Mouse (Mus musculus) megakaryocyte, adult 5-6 weeks (primary cell): ENCODE measurements around the gene Wdr82. TPM values are rescaled to one million over a fixed set of nuclear protein-coding genes. Genes with fewer than 3 reads are reported as not detected.

Source experiments
- ATAC-seq: 2 replicates; pipeline ENCODE4 v1.8.0; 2016; ENCODE audit warnings: mild to moderate bottlenecking, inconsistent platforms; ENCODE audit not compliant: poor library complexity, severe bottlenecking
- total RNA-seq, 2 experiments: library from RNA; stranded (forward) in 1 of 2; stranded (reverse) in 1 of 2; fragments of 153-499, 151-499 nt in 1 of 2; fragments of 221-1000, 200-1000 nt in 1 of 2; gene quantifications; 2 replicates each; pipeline versions ENCODE4 v1.2.3 to v1.2.4; 2015 to 2017

Wdr82 gene
- total RNA-seq, 2 experiments from 2014 or later: 49.1 to 49.8 TPM

DNA sequence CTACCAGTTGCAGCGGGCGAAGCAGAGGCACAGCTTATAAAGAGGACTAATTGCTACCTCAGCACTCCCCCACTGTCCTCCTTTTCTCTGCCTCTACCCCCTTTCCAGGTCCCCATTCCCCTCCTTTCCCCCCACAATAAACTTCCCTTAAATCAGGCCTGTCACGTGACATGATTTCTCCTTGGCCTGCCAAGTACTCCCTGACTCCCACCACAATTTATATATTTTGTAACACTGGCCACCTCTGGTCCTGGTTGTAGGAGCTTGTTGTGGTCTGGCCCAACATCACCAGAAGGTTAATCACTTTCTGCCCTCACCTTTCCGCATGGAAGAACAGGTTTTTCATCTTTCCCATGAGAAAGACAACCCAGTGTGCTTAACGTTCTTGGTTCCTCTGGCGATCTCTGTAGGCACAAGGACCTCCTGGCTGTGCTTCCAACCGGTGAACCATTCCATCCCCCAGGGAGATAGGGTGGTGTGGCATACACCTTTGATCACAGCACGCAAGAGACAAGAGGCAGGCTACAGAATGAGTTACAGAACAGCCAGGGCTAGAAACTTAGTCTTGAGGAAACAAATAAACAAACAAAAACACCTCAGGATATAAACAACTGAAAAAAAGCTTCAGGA is 50.3 kb downstream of the Wdr82 start:
- ATAC-seq: no peak

DNA sequence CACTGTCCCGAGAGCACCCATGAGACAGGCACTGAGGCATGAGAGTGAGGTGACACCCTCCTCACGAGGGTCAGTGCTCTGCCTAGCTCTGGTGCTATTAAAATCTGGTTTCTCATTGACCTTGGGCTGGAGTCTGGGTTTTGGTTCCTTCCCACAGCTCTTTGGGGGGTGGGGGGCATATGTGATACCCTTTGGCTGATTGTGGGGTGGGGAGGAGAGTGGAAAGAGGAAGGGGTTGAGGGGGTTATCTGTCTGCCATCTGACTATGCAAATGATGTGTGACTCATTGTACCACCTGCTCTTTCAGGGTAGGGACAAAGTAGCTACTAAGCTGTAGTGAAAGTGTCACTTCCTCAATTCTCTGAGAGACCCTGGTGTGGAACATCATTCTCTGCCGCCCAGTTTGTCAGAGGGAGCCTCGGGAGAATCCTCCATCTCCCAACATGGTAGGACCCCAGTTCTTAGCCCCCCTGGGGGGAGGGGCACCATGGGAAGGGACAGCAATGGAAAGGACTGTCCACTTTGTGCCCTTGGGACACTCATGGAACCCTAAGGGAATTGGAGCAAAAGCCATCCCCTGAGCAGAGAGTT is 51.6 kb downstream of the Wdr82 start, which contains the start of gene Tlr9:
Tlr9 (plus strand) TSS at position 338 of the 591 bp plus-strand sequence.
- ATAC-seq: peak; percentile 62

- peak; percentile 57 for ATAC-seq
Observed at GRCm38 (mm10) chr9:106222994-106223393, 52.3 kb downstream of the Wdr82 start.

GRCm38 (mm10) chr9:106225469-106226150 is 54.9 kb downstream of the Wdr82 start:
- ATAC-seq: no peak

DNA sequence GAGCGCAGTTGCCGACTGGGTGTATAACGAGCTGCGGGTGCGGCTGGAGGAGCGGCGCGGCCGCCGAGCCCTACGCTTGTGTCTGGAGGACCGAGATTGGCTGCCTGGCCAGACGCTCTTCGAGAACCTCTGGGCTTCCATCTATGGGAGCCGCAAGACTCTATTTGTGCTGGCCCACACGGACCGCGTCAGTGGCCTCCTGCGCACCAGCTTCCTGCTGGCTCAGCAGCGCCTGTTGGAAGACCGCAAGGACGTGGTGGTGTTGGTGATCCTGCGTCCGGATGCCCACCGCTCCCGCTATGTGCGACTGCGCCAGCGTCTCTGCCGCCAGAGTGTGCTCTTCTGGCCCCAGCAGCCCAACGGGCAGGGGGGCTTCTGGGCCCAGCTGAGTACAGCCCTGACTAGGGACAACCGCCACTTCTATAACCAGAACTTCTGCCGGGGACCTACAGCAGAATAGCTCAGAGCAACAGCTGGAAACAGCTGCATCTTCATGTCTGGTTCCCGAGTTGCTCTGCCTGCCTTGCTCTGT is 55.5 kb downstream of the Wdr82 start:
- peak; percentile 31 for ATAC-seq

DNA sequence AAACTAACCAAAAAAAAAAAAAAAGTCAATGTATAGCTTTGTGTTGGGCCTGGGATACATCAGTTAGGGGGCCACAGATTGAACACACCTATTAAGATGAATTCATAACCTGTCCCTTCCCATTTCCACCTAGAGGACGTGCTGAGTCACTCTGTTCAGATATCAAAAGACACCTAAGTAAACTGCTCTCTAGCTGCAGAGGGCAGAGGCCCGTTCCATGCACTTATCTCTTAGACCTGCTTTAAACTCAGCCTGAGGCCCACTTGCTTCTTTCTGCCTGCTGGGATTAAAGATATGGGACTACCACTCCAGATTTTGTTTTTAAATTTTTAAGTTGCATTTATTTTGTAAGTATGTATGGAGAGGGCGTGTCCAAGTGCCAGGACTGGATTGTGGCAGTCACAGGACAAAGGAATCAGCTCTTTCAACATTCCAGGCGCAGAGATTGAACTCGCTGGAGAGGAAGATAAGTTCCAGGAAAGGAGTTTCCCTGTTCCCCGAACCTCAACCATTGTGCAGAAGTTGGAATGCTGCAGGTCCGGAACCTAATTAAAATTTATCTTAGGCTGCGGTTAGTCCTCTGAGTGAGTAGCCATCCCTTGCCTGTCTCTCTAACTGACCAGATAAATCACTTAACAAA is 57.2 kb downstream of the Wdr82 start:
- no peak for ATAC-seq

DNA sequence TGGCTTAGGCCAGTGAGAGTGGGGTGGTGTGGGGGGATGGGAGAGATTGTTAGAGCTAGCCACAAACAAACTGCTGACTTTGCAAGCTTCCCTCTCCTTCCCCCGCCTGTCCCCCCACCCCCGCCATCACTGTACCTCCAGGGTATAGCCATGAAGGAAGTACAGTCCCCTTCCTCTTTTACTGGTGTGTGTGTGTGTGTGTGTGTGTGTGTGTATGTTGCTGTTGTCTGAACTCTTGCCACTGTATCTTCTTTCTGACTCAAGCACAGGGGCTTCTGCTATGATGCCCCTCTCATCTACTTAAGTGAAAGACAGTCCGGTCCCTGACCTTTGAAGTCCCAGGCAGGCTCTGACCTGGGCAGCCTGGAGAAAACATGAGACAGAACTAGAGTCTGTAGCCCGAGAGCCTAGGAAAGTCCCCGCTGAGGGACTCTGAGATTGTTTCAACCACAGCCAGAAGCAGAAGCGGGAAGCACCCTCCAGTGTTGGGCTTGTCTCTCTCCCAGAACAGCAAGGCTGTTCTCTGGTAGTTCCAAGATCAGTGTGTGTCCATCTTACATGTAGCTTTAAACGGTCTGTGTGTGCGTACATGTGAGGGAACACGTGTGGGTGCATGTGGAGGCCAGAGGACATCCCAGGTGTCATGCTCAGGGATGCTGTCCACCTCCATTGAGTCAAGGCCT is 59.5 kb downstream of the Wdr82 start:
- ATAC-seq: peak; percentile 78

GRCm38 (mm10) chr9:106230734-106231106 is 60.0 kb downstream of the Wdr82 start:
- ATAC-seq: no peak

GRCm38 (mm10) chr9:106231220-106231619 is 60.5 kb downstream of the Wdr82 start:
- ATAC-seq: no peak

- no peak for ATAC-seq
Observed at GRCm38 (mm10) chr9:106231816-106232215, 61.1 kb downstream of the Wdr82 start.

DNA sequence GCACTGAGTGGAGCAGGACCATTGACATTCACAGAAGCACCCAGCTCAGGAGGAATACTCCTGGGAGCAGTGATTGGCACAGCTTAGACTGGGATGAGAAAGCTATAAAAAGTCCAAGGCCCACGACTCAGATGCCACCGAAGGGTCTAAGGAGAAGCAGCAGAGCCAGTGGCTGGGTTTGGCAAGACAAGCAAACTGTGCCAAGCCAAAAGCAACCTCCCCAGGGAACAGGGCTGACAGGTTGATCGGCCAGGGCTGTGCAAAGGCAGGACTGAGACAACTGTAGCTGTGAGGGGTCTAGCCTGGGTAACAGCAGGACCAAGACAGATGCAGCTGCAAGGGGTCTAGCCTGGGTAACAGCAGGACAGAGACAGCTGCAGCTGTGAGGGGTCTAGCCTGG is 62.2 kb downstream of the Wdr82 start:
- no peak for ATAC-seq

DNA sequence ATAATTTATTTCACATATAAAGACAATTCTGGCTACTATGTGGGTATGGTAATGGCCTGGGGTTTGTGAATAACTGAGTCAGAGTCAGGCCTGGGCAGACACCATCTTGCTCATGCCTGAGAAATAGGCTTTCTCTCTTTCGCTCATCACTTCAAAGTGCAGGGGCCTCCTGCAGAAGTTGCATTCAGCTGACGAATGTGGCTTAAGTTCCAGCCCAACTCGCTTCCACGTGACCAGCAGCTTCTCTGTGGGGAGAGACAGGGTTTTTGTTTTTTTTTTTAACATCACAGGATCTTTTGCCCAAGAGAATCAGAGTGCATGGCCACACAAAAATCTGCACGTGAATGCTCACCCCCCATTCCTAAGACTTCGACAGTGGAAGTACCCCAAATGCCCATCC is 63.2 kb downstream of the Wdr82 start:
- ATAC-seq: no peak

DNA sequence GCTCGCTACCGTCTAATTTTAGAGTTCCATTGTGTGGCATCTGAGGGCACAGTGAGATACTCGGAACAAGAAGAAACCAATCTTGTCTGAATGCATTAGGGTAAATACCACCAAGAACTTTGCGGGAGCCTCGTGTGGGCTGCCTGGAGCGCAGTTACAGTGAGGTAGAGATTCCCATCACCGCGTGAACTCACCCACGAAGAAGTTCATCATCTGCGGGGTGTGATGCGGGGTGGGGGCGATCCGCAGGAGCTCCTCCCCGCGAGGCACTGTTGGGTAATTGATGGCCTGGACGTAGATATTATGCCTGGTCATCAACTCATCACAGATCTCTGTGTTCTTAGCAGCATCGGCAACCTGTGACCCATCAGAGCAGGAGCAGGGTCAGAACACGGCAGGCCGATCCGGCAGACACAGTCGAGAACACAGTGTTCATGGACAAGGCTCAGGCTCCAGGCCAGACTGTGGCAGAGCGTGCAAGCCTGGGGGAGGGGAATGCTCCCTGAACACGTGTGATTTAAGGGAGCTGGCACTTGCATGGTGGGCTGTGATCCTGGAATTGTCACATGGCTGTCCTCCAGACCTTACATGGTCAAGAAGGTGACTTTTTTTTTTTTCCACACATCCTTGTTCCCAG is 64.6 kb downstream of the Wdr82 start:
- ATAC-seq: no peak

- no peak for ATAC-seq
Observed at GRCm38 (mm10) chr9:106236156-106236817, 65.6 kb downstream of the Wdr82 start.

GRCm38 (mm10) chr9:106236818-106237211 is 66.1 kb downstream of the Wdr82 start:
- ATAC-seq: no peak

GRCm38 (mm10) chr9:106237401-106237800 is 66.7 kb downstream of the Wdr82 start:
- ATAC-seq: no peak

DNA sequence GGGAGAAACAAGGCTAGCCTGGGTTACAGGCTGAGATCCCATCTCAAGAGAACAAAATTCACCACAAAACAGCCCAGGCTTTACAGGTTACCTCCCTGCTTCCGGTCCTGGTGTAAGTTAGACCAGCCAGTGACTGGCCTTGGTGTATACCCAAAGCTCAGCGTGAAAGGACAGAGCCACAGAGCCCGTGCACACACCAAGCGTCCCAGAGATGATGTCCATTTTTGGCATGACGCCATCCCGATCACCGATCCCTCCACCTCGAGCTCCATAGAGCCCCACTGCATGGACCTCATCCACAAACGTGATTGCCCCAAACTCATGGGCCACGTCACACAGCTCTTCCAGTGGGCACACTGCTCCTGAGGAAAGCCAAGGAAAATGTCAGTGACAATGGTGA is 67.2 kb downstream of the Wdr82 start:
- ATAC-seq: no peak
